Mouse (Mus musculus): ENCODE measurements at regions not wholly inside any gene's neighbourhood (a gene's known extent, or its start where the extent isn't known, plus 50 kb on each side); places are given as distances from the start of the nearest gene placed in this dataset.
A peak's percentile ranks its signal among the peaks of the same experiment; 100 is the strongest.

GRCm38 (mm10) chr11:19531255-19532003 lies 392.7 kb upstream of the Spred2 start:
- no peaks in the 10 kb centered on the region for H3K9me3 ChIP-seq (ENCODE audit: control insufficient read depth)
- ATAC-seq, result no peak
- no peak for TF ChIP-seq CTCF (IDR thresholded peaks at IDR 0.05; ENCODE audit: low read depth)
- no peak overlapping the region for H3K9ac ChIP-seq (ENCODE audit: low read depth, low read length)
- no peaks in the 10 kb centered on the region for H3K27me3 ChIP-seq (replicated peaks; ENCODE audit: control insufficient read depth, insufficient read depth, low read length)
- no peaks in the 10 kb centered on the region for H3K36me3 ChIP-seq (ENCODE audit: control insufficient read depth, insufficient read depth)
- no peaks in the 10 kb centered on the region for H3K4me1 ChIP-seq (replicated peaks; ENCODE audit: control insufficient read depth, insufficient read depth, low read length)
- no peak overlapping the region for H3K4me3 ChIP-seq (ENCODE audit: low read depth, low read length)
- WGBS, result 49% methylated on average over 20 of the region's 20 CpGs
- no peak overlapping the region for H3K4me2 ChIP-seq (replicated peaks; ENCODE audit: low read depth)
- no peak overlapping the region for H3K27ac ChIP-seq (ENCODE audit: low read depth, low read length)

- Histone ChIP-seq H3K36me3 (ENCODE audit: control insufficient read depth, insufficient read depth) (no peaks in the 10 kb centered on the region), H3K4me2 (replicated peaks; ENCODE audit: low read depth) (no peak overlapping the region), H3K9me3 (ENCODE audit: control insufficient read depth) (no peaks in the 10 kb centered on the region), H3K27ac (ENCODE audit: low read depth, low read length) (no peak overlapping the region), H3K27me3 (replicated peaks; ENCODE audit: control insufficient read depth, insufficient read depth, low read length) (no peaks in the 10 kb centered on the region), H3K4me1 (replicated peaks; ENCODE audit: control insufficient read depth, insufficient read depth, low read length) (no peaks in the 10 kb centered on the region), H3K4me3 (ENCODE audit: low read depth, low read length) (no peak overlapping the region), H3K9ac (ENCODE audit: low read depth, low read length) (no peak overlapping the region)
- WGBS, result 84% methylated on average over 7 of the region's 7 CpGs
- no peak for TF ChIP-seq CTCF (IDR thresholded peaks at IDR 0.05; ENCODE audit: low read depth)
- no peak for ATAC-seq
Measured at GRCm38 (mm10) chr11:19532867-19533266, 391.3 kb upstream of the Spred2 start.

GRCm38 (mm10) chr11:19533701-19534100 lies 390.5 kb upstream of the Spred2 start:
- H3K36me3 ChIP-seq (ENCODE audit: control insufficient read depth, insufficient read depth), result no peaks in the 10 kb centered on the region
- H3K4me2 ChIP-seq (replicated peaks; ENCODE audit: low read depth), result no peak overlapping the region
- no peaks in the 10 kb centered on the region for H3K27me3 ChIP-seq (replicated peaks; ENCODE audit: control insufficient read depth, insufficient read depth, low read length)
- H3K27ac ChIP-seq (ENCODE audit: low read depth, low read length), result no peak overlapping the region
- no peaks in the 10 kb centered on the region for H3K9me3 ChIP-seq (ENCODE audit: control insufficient read depth)
- peak; percentile 50 for TF ChIP-seq CTCF (IDR thresholded peaks at IDR 0.05; ENCODE audit: low read depth)
- H3K4me1 ChIP-seq (replicated peaks; ENCODE audit: control insufficient read depth, insufficient read depth, low read length), result no peaks in the 10 kb centered on the region
- WGBS, result 86% methylated on average over 1 of the region's 1 CpGs
- 0 out of 2 replicates have a peak, but pooled peaks have one; percentile 8 for ATAC-seq
- H3K9ac ChIP-seq (ENCODE audit: low read depth, low read length), result no peak overlapping the region
- H3K4me3 ChIP-seq (ENCODE audit: low read depth, low read length), result no peak overlapping the region

GRCm38 (mm10) chr11:19535215-19535614 lies 389.0 kb upstream of the Spred2 start:
- H3K9ac ChIP-seq (ENCODE audit: low read depth, low read length), result no peak overlapping the region

GRCm38 (mm10) chr11:19546226-19546625 lies 377.9 kb upstream of the Spred2 start:
- ATAC-seq, result no peak
- no peak overlapping the region for H3K9ac ChIP-seq (ENCODE audit: low read depth, low read length)
- no peak overlapping the region for H3K27ac ChIP-seq (ENCODE audit: low read depth, low read length)
- H3K4me1 ChIP-seq (replicated peaks; ENCODE audit: control insufficient read depth, insufficient read depth, low read length), result no peaks in the 10 kb centered on the region
- no peaks in the 10 kb centered on the region for H3K36me3 ChIP-seq (ENCODE audit: control insufficient read depth, insufficient read depth)
- no peak for TF ChIP-seq CTCF (IDR thresholded peaks at IDR 0.05; ENCODE audit: low read depth)
- H3K9me3 ChIP-seq (ENCODE audit: control insufficient read depth), result no peaks in the 10 kb centered on the region
- no peak overlapping the region for H3K4me2 ChIP-seq (replicated peaks; ENCODE audit: low read depth)
- 64% methylated on average over 4 of the region's 4 CpGs for WGBS
- no peak overlapping the region for H3K4me3 ChIP-seq (ENCODE audit: low read depth, low read length)
- H3K27me3 ChIP-seq (replicated peaks; ENCODE audit: control insufficient read depth, insufficient read depth, low read length), result no peaks in the 10 kb centered on the region

More at GRCm38 (mm10) chr11:19535215-19535614, 389.0 kb upstream of the Spred2 start:
- TF ChIP-seq CTCF (IDR thresholded peaks at IDR 0.05; ENCODE audit: low read depth), result no peak
- H3K9me3 ChIP-seq (ENCODE audit: control insufficient read depth), result no peaks in the 10 kb centered on the region
- H3K4me3 ChIP-seq (ENCODE audit: low read depth, low read length), result no peak overlapping the region
- H3K27ac ChIP-seq (ENCODE audit: low read depth, low read length), result no peak overlapping the region
- no peaks in the 10 kb centered on the region for H3K27me3 ChIP-seq (replicated peaks; ENCODE audit: control insufficient read depth, insufficient read depth, low read length)
- no peaks in the 10 kb centered on the region for H3K4me1 ChIP-seq (replicated peaks; ENCODE audit: control insufficient read depth, insufficient read depth, low read length)
- ATAC-seq, result no peak
- no peaks in the 10 kb centered on the region for H3K36me3 ChIP-seq (ENCODE audit: control insufficient read depth, insufficient read depth)
- WGBS, result 72% methylated on average over 1 of the region's 1 CpGs
- H3K4me2 ChIP-seq (replicated peaks; ENCODE audit: low read depth), result no peak overlapping the region

GRCm38 (mm10) chr11:19554316-19554946 lies 369.7 kb upstream of the Spred2 start:
- WGBS, result 70% methylated on average over 9 of the region's 9 CpGs
- no peak for TF ChIP-seq CTCF (IDR thresholded peaks at IDR 0.05; ENCODE audit: low read depth)

More at GRCm38 (mm10) chr11:19554316-19554946, 369.7 kb upstream of the Spred2 start:
- no peak overlapping the region for H3K9ac ChIP-seq (ENCODE audit: low read depth, low read length)
- no peaks in the 10 kb centered on the region for H3K9me3 ChIP-seq (ENCODE audit: control insufficient read depth)
- no peaks in the 10 kb centered on the region for H3K4me1 ChIP-seq (replicated peaks; ENCODE audit: control insufficient read depth, insufficient read depth, low read length)
- H3K4me3 ChIP-seq (ENCODE audit: low read depth, low read length), result no peak overlapping the region
- no peak overlapping the region for H3K27ac ChIP-seq (ENCODE audit: low read depth, low read length)
- no peaks in the 10 kb centered on the region for H3K36me3 ChIP-seq (ENCODE audit: control insufficient read depth, insufficient read depth)
- no peak overlapping the region for H3K4me2 ChIP-seq (replicated peaks; ENCODE audit: low read depth)
- ATAC-seq, result no peak
- H3K27me3 ChIP-seq (replicated peaks; ENCODE audit: control insufficient read depth, insufficient read depth, low read length), result no peaks in the 10 kb centered on the region
